Mouse (Mus musculus) spleen, postnatal 10 days (tissue): ENCODE results near the gene Trappc6a.
A peak's percentile ranks its signal among the peaks of the same experiment; 100 is the strongest.

ENCODE experiments used
- DNase-seq, 2 experiments: peaks; one replicate each; pipeline ENCODE4 v3.0.0; 2021 to 2022; ENCODE audit warnings: low spot score in 2 of 2

Gene Trappc6a

DNA sequence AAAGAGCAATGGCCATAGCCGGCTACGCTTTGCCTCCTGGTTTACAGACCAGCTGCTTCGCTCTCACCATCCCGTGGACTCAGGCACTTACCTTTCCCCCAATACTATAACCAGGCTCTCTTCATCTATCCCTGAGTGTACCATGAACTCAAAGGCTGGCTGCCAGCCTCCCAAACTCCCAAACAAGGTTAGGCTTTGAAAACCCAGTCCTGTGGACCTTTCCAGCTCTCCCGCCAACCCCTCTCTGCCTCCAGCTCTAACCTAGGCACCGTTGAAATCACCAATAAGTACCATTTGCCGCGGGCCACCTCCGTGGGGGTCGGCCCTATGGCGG is 53.2 kb downstream of the Trappc6a start:
- DNase-seq: no peak

GRCm38 (mm10) chr7:19561765-19562642 is 53.8 kb downstream of the Trappc6a start:
- peak; percentile 93 to 96 for DNase-seq

- DNase-seq: peak; percentile 40 to 44
These were observed 54.6 kb downstream of the Trappc6a start, which contains the start of gene Ppp1r37 for GRCm38 (mm10) chr7:19562643-19563410. TSS of gene Ppp1r37 (minus strand) at chr7:19563076.

DNA sequence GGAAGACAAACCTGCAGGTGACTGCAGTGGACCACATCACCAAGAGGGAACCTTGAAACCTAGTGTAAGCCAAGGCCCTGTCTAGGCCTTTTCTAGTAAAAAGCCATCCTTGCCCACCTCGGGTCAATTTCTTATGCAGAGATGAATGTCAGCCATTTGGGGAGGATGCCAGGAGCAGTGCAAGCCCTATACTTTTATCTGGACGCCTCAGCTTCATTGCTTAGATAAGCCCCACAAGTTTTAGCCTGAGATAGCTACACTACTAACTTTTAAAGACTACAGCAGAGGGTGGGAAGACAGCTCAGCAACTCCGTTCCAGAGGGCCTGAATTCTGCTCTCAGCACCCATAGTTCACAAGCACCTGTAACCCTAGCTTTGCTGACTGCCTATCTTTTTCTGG is 55.7 kb downstream of the Trappc6a start:
- DNase-seq: peak in 1 of 2 experiments; percentile 65

DNA sequence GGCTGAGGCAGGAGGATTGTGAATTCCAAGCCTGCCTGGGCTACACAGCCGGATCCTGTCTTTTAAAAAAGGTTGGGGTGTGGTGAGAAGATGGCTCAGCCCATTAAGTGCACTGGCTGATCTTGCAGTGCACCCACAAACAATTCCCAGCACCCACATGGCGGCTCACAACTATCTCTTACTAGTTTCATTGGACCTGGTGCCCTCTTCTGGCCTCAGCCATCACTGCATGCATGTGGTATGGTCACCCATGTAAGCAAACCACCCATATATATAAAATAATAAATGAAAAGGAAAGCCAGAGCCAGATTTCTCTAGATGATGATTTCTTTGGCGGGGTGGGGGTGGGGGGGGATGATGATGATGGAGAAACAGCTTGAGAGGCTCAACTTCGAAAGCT is 56.3 kb downstream of the Trappc6a start:
- peak; percentile 34 to 56 for DNase-seq
